Mouse (Mus musculus): ENCODE measurements around the gene Agbl1. TPM values are rescaled to one million over a fixed set of nuclear protein-coding genes. Genes with fewer than 3 reads are reported as not detected.

Agbl1 gene
- polyA plus RNA-seq, 1 experiment: not detected

DNA sequence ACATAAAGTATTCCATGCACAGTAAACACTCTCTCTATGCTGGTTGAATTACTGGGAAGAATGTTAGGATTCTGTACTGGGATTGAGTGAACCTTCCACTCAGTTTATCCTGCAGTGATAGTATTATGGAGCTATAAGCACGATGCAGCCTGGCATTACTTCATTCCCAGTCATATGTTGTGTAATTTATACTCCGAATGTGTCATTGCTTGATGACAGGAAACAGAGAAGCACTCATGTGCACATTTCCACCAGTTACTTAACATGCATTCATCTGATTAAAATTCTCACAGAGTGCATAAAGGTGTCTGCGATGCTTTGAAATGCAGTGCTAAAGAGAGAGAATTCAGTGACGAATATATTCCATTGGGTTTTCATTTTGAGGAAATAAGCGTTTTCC is 682.0 kb downstream of the Agbl1 start:
- no peaks in the 10 kb centered on the region for H3K79me2 ChIP-seq (ENCODE audit: control insufficient read depth, insufficient read depth)
- no peak for TF ChIP-seq MYOG (IDR thresholded peaks at IDR 0.05; ENCODE audit: control insufficient read depth, extremely low read depth, insufficient read length)
- TF ChIP-seq MAX (IDR thresholded peaks at IDR 0.05): no peak
- no peak for TF ChIP-seq CTCF (IDR thresholded peaks at IDR 0.05; ENCODE audit: control insufficient read depth, insufficient read depth, insufficient read length)
- TF ChIP-seq CEBPB (IDR thresholded peaks at IDR 0.05; ENCODE audit: low read depth): no peak
- TF ChIP-seq USF1 (IDR thresholded peaks at IDR 0.05; ENCODE audit: low read depth): no peak
- TF ChIP-seq MYOD1 (IDR thresholded peaks at IDR 0.05; ENCODE audit: control insufficient read depth, insufficient read length, low read depth): no peak
- no peak for TF ChIP-seq FOSL1 (IDR thresholded peaks at IDR 0.05; ENCODE audit: insufficient read depth, low read length, poor library complexity, severe bottlenecking)
- H3K4me3 ChIP-seq (ENCODE audit: insufficient read depth, poor library complexity, severe bottlenecking): no peak overlapping the region
- no peaks in the 10 kb centered on the region for H3K27me3 ChIP-seq (ENCODE audit: control insufficient read depth, insufficient read depth, insufficient read length)
- no peaks in the 10 kb centered on the region for H3K79me3 ChIP-seq (ENCODE audit: low read depth)
- H3K36me3 ChIP-seq (ENCODE audit: control insufficient read depth, insufficient read depth): no peaks in the 10 kb centered on the region
- H3ac ChIP-seq (ENCODE audit: control insufficient read depth, insufficient read length, low read depth): no peak overlapping the region

DNA sequence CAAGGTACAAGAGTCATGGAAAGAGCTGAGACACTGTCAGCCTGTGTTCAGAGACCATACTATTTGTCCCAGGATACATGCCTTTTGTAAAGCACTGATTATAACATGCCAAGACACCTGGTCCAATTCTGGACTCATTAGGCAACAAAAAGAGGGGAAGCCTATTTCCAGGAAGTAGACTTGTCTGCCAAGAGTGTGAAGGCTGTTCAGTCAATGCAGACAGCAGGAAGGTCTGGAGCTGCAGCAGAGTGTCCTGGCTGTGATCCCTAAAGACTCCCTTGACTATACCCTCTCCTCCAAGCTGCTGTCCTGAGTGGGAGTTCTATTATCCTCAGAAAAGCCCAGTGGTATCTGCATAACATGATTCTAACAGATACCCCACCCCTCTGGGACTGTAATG is 689.2 kb downstream of the Agbl1 start:
- no peaks in the 10 kb centered on the region for H3K27me3 ChIP-seq (ENCODE audit: control insufficient read depth, insufficient read depth, insufficient read length)
- no peak overlapping the region for H3K4me3 ChIP-seq (ENCODE audit: insufficient read depth, poor library complexity, severe bottlenecking)
- H3ac ChIP-seq (ENCODE audit: control insufficient read depth, insufficient read length, low read depth): no peak overlapping the region
- no peaks in the 10 kb centered on the region for H3K79me3 ChIP-seq (ENCODE audit: low read depth)
- no peaks in the 10 kb centered on the region for H3K36me3 ChIP-seq (ENCODE audit: control insufficient read depth, insufficient read depth)
- TF ChIP-seq FOSL1 (IDR thresholded peaks at IDR 0.05; ENCODE audit: insufficient read depth, low read length, poor library complexity, severe bottlenecking) (no peak), MYOG (IDR thresholded peaks at IDR 0.05; ENCODE audit: control insufficient read depth, extremely low read depth, insufficient read length) (no peak), USF1 (IDR thresholded peaks at IDR 0.05; ENCODE audit: low read depth) (no peak), MYOD1 (IDR thresholded peaks at IDR 0.05; ENCODE audit: control insufficient read depth, insufficient read length, low read depth) (no peak), CTCF (IDR thresholded peaks at IDR 0.05; ENCODE audit: control insufficient read depth, insufficient read depth, insufficient read length) (no peak), MAX (IDR thresholded peaks at IDR 0.05) (no peak), CEBPB (IDR thresholded peaks at IDR 0.05; ENCODE audit: low read depth) (no peak)
- no peaks in the 10 kb centered on the region for H3K79me2 ChIP-seq (ENCODE audit: control insufficient read depth, insufficient read depth)

DNA sequence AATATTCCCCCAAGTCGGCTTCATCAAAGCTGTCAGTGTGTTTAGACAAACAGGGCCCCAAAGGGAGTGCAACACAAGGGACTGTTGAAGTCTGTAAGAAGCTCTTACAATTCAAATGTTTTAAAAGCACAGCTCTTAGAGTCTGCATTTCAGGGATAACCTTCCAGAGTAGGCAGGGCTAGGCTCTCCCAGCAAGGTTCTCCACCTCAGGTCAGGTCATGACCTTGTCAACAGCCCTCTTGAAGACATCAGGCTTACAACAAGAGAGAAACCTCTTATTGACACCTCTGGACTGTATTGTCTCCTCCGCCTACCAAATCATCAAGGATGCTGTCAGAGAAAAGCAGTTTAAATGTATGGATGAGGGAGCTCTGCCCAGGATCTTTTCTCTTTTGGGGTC is 692.0 kb downstream of the Agbl1 start:
- no peak overlapping the region for H3ac ChIP-seq (ENCODE audit: control insufficient read depth, insufficient read length, low read depth)
- no peak overlapping the region for H3K4me3 ChIP-seq (ENCODE audit: insufficient read depth, poor library complexity, severe bottlenecking)
- H3K27me3 ChIP-seq (ENCODE audit: control insufficient read depth, insufficient read depth, insufficient read length): no peaks in the 10 kb centered on the region
- TF ChIP-seq FOSL1 (IDR thresholded peaks at IDR 0.05; ENCODE audit: insufficient read depth, low read length, poor library complexity, severe bottlenecking) (no peak), MAX (IDR thresholded peaks at IDR 0.05) (no peak), CTCF (IDR thresholded peaks at IDR 0.05; ENCODE audit: control insufficient read depth, insufficient read depth, insufficient read length) (no peak), MYOG (IDR thresholded peaks at IDR 0.05; ENCODE audit: control insufficient read depth, extremely low read depth, insufficient read length) (no peak), USF1 (IDR thresholded peaks at IDR 0.05; ENCODE audit: low read depth) (no peak), MYOD1 (IDR thresholded peaks at IDR 0.05; ENCODE audit: control insufficient read depth, insufficient read length, low read depth) (no peak), CEBPB (IDR thresholded peaks at IDR 0.05; ENCODE audit: low read depth) (no peak)
- no peaks in the 10 kb centered on the region for H3K79me3 ChIP-seq (ENCODE audit: low read depth)
- no peaks in the 10 kb centered on the region for H3K36me3 ChIP-seq (ENCODE audit: control insufficient read depth, insufficient read depth)
- no peaks in the 10 kb centered on the region for H3K79me2 ChIP-seq (ENCODE audit: control insufficient read depth, insufficient read depth)

DNA sequence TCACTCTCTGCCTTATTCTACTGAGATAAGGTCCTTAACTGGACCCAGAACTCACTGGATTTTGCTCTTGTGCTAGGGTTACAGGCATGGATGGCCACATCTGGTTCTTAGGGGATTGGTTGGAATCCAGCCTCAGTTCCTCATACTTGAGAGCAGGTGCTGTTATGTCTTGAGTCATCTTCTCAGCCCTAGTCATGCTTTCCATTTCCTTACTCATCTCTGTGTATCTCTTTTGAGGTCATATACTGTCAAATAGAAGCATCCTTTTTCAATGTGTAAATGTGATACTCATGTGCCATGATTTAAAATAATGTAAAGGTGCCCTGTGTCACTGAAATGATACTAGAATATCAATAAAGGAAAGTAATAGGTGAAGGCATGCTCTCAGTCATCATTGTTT is 705.5 kb downstream of the Agbl1 start:
- TF ChIP-seq CTCF (IDR thresholded peaks at IDR 0.05; ENCODE audit: control insufficient read depth, insufficient read depth, insufficient read length) (no peak), USF1 (IDR thresholded peaks at IDR 0.05; ENCODE audit: low read depth) (no peak), MYOG (IDR thresholded peaks at IDR 0.05; ENCODE audit: control insufficient read depth, extremely low read depth, insufficient read length) (no peak), MAX (IDR thresholded peaks at IDR 0.05) (no peak), FOSL1 (IDR thresholded peaks at IDR 0.05; ENCODE audit: insufficient read depth, low read length, poor library complexity, severe bottlenecking) (no peak), MYOD1 (IDR thresholded peaks at IDR 0.05; ENCODE audit: control insufficient read depth, insufficient read length, low read depth) (no peak), CEBPB (IDR thresholded peaks at IDR 0.05; ENCODE audit: low read depth) (no peak)
- Histone ChIP-seq H3ac (ENCODE audit: control insufficient read depth, insufficient read length, low read depth) (no peak overlapping the region), H3K4me3 (ENCODE audit: insufficient read depth, poor library complexity, severe bottlenecking) (no peak overlapping the region), H3K79me2 (ENCODE audit: control insufficient read depth, insufficient read depth) (no peaks in the 10 kb centered on the region), H3K27me3 (ENCODE audit: control insufficient read depth, insufficient read depth, insufficient read length) (no peaks in the 10 kb centered on the region), H3K79me3 (ENCODE audit: low read depth) (no peaks in the 10 kb centered on the region), H3K36me3 (ENCODE audit: control insufficient read depth, insufficient read depth) (no peaks in the 10 kb centered on the region)

DNA sequence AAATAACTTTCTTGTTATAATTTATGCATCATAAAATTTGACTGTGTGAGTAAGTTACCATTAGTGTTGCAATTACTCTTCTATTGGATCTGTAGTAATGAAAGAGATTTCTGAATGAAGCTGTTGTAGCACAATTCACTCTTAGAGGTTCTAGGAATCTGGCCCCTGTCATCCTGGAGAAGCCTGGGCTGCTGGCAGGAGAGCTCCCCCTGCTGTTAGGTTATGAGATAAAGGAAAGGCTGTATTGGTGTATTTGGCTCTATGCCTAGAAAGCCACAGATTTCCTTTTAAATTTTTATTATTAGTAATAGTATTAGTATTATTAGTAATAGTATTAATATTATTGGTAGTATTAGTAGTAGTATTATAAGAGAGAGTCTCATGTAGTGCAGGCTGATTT is 711.8 kb downstream of the Agbl1 start:
- H3ac ChIP-seq (ENCODE audit: control insufficient read depth, insufficient read length, low read depth): no peak overlapping the region
- no peaks in the 10 kb centered on the region for H3K27me3 ChIP-seq (ENCODE audit: control insufficient read depth, insufficient read depth, insufficient read length)
- TF ChIP-seq MYOD1 (IDR thresholded peaks at IDR 0.05; ENCODE audit: control insufficient read depth, insufficient read length, low read depth) (no peak), MYOG (IDR thresholded peaks at IDR 0.05; ENCODE audit: control insufficient read depth, extremely low read depth, insufficient read length) (no peak), CEBPB (IDR thresholded peaks at IDR 0.05; ENCODE audit: low read depth) (no peak), CTCF (IDR thresholded peaks at IDR 0.05; ENCODE audit: control insufficient read depth, insufficient read depth, insufficient read length) (no peak), USF1 (IDR thresholded peaks at IDR 0.05; ENCODE audit: low read depth) (no peak), MAX (IDR thresholded peaks at IDR 0.05) (no peak), FOSL1 (IDR thresholded peaks at IDR 0.05; ENCODE audit: insufficient read depth, low read length, poor library complexity, severe bottlenecking) (no peak)
- H3K79me2 ChIP-seq (ENCODE audit: control insufficient read depth, insufficient read depth): no peaks in the 10 kb centered on the region
- H3K4me3 ChIP-seq (ENCODE audit: insufficient read depth, poor library complexity, severe bottlenecking): no peak overlapping the region
- no peaks in the 10 kb centered on the region for H3K79me3 ChIP-seq (ENCODE audit: low read depth)
- no peaks in the 10 kb centered on the region for H3K36me3 ChIP-seq (ENCODE audit: control insufficient read depth, insufficient read depth)

DNA sequence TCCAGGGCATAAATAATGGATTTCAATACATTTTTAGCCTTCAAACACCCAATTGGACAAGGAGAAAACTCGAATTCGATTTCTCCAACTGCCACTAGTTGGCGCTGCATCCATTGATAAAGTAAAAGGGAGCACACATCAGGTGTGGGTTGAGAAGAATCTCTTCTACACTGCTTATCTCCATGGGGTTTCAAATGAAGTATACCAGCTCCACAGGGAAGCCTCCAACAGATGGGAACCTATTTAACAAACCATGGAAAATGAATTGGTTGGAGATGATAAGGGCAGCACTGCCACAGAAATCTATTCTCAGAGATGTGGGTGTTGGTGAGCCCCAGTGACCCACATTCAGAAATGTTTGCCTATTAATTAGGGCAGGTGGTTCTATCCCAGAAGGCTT is 741.6 kb downstream of the Agbl1 start:
- H3K27me3 ChIP-seq (ENCODE audit: control insufficient read depth, insufficient read depth, insufficient read length): no peaks in the 10 kb centered on the region
- no peak for TF ChIP-seq FOSL1 (IDR thresholded peaks at IDR 0.05; ENCODE audit: insufficient read depth, low read length, poor library complexity, severe bottlenecking)
- H3ac ChIP-seq (ENCODE audit: control insufficient read depth, insufficient read length, low read depth): no peak overlapping the region
- no peak overlapping the region for H3K4me3 ChIP-seq (ENCODE audit: insufficient read depth, poor library complexity, severe bottlenecking)
- H3K79me3 ChIP-seq (ENCODE audit: low read depth): no peaks in the 10 kb centered on the region
- H3K79me2 ChIP-seq (ENCODE audit: control insufficient read depth, insufficient read depth): no peaks in the 10 kb centered on the region
- H3K36me3 ChIP-seq (ENCODE audit: control insufficient read depth, insufficient read depth): no peaks in the 10 kb centered on the region

All from C2C12 (cell line).